Mouse (Mus musculus): Measurements from ENCODE around the gene Auts2.

- TF ChIP-seq POLR2A (IDR thresholded peaks at IDR 0.05; ENCODE audit: low read depth, low read length) (no peak), CTCF (IDR thresholded peaks at IDR 0.05; ENCODE audit: extremely low read depth, insufficient read length, insufficient replicate concordance, low read depth, low read length) (no peak)
Measured at GRCm38 (mm10) chr5:132318026-132318765, 224.9 kb downstream of the Auts2 start.

Data from small intestine, adult 2 months (tissue).